ENCODE assay signal across 15 mouse cellular contexts in genomic region chr2:181397207-181397761, GRCm38 (mm10). TPM values are rescaled to one million over a fixed set of nuclear protein-coding genes. Genes with fewer than 3 reads are reported as not detected.
DNase-seq lines count a peak whose midpoint lies in the region; ATAC-seq and TF ChIP-seq lines count a peak whose summit lies in the region.
"Had no signal": no experiment of that assay in that cellular context is flagged by ENCODE, and none has a peak within 500 bp of the region (broad histone marks: within the 10 kb centered on the region; RNA-seq: fewer than 3 reads in every experiment).

No protein-coding gene starts in this region.

- in situ Hi-C loops in Patski (cut with MboI; ENCODE audit: low pct_unique_long_range_greater_than_20kb) = no loop called here

- no peak overlapping the region for H3K4me3 ChIP-seq in forebrain, embryonic 14.5 days (ENCODE audit: low read depth, low read length)
- H3K4me3 ChIP-seq in forebrain, embryonic 15.5 days = no peak overlapping the region
- no peak overlapping the region for H3K4me3 ChIP-seq in heart, adult 2 months
- H3K4me3 ChIP-seq in midbrain, embryonic 11.5 days (ENCODE audit: low read depth, low read length) = no peak overlapping the region
- no peak overlapping the region for H3K4me3 ChIP-seq in midbrain, embryonic 15.5 days
- H3K4me3 ChIP-seq in stomach, postnatal 0 days (ENCODE audit: low read depth, low read length) = no peak overlapping the region
- H3K4me3 ChIP-seq: forebrain, embryonic 13.5 days; kidney, embryonic 15.5 days; liver, embryonic 13.5 days had no signal

- no peaks in the 10 kb centered on the region for H3K9me3 ChIP-seq in forebrain, embryonic 14.5 days (replicated peaks; ENCODE audit: control insufficient read depth, low read length)
- H3K9me3 ChIP-seq in forebrain, embryonic 15.5 days = no peaks in the 10 kb centered on the region
- H3K9me3 ChIP-seq in midbrain, embryonic 11.5 days (ENCODE audit: control insufficient read depth, low read length) = no peaks in the 10 kb centered on the region
- no peaks in the 10 kb centered on the region for H3K9me3 ChIP-seq in midbrain, embryonic 15.5 days
- no peaks in the 10 kb centered on the region for H3K9me3 ChIP-seq in stomach, postnatal 0 days (ENCODE audit: control insufficient read depth, low read length)
- H3K9me3 ChIP-seq: forebrain, embryonic 13.5 days; G1E; kidney, embryonic 15.5 days; liver, embryonic 13.5 days had no signal

- no peak for DNase-seq in forebrain, embryonic 14.5 days (ENCODE audit: low spot score)
- DNase-seq in heart, postnatal 10 days = peak; percentile 22 to 37
- no peak for DNase-seq in heart, adult 2 months
- peak; percentile 28 for DNase-seq in midbrain, embryonic 11.5 days (ENCODE audit: low spot score, missing footprints)
- DNase-seq in Patski (ENCODE audit: low read depth, low spot score) = no peak
- no peak for DNase-seq in stomach, postnatal 0 days (ENCODE audit: low spot score)
- DNase-seq: cerebellum, adult 9-10 months; liver, embryonic 13.5 days; thymus, postnatal 14 days had no signal

- no peaks in the 10 kb centered on the region for H3K4me1 ChIP-seq in forebrain, embryonic 14.5 days (ENCODE audit: control insufficient read depth, insufficient read depth, low read length)
- H3K4me1 ChIP-seq in forebrain, embryonic 15.5 days = no peaks in the 10 kb centered on the region
- no peaks in the 10 kb centered on the region; the same call in 1 of the 2 replicates for H3K4me1 ChIP-seq in heart, adult 2 months (ENCODE audit: control insufficient read depth, insufficient read depth, low read length)
- H3K4me1 ChIP-seq in midbrain, embryonic 11.5 days (ENCODE audit: control insufficient read depth, insufficient read depth, low read length) = no peaks in the 10 kb centered on the region
- H3K4me1 ChIP-seq in midbrain, embryonic 15.5 days = no peaks in the 10 kb centered on the region
- H3K4me1 ChIP-seq in stomach, postnatal 0 days (replicated peaks; ENCODE audit: control insufficient read depth, insufficient read depth) = no peaks in the 10 kb centered on the region
- H3K4me1 ChIP-seq: forebrain, embryonic 13.5 days; kidney, embryonic 15.5 days had no signal

- 60% methylated on average over 5 of the region's 5 CpGs for WGBS in forebrain, embryonic 14.5 days
- 42% methylated on average over 5 of the region's 5 CpGs for WGBS in forebrain, embryonic 15.5 days
- 39% methylated on average over 5 of the region's 5 CpGs for WGBS in heart, adult 2 months
- 80% methylated on average over 5 of the region's 5 CpGs for WGBS in midbrain, embryonic 11.5 days
- WGBS in midbrain, embryonic 15.5 days = 69% methylated on average over 5 of the region's 5 CpGs
- whole genome bisulfite sequencing in stomach, postnatal 0 days = 53% methylated on average over 5 of the region's 5 CpGs

- intact Hi-C loops in heart, postnatal 10 days (cut with DNase I) = loop anchor here (10.0 kb wide), 1 partner anchor 278 kb away; the partner anchor contains the start of gene Sox18
- intact Hi-C loops in heart, adult 2 months (cut with DNase I) = no loop called here

- TF ChIP-seq EP300 in heart, adult 2 months (IDR thresholded peaks at IDR 0.05; ENCODE audit: insufficient read depth, low read depth, low read length) = no peak
- no peak for TF ChIP-seq EP300 in stomach, postnatal 0 days (optimal IDR thresholded peaks at IDR 0.05)

- no peaks in the 10 kb centered on the region; the same call in 1 of the 2 replicates for H3K36me3 ChIP-seq in forebrain, embryonic 14.5 days (ENCODE audit: control insufficient read depth, insufficient read depth, low read length)
- H3K36me3 ChIP-seq in forebrain, embryonic 15.5 days = no peaks in the 10 kb centered on the region
- H3K36me3 ChIP-seq in heart, adult 2 months (ENCODE audit: control insufficient read depth, insufficient read depth, low read length) = no peaks in the 10 kb centered on the region
- H3K36me3 ChIP-seq in midbrain, embryonic 11.5 days (ENCODE audit: control insufficient read depth, insufficient read depth, low read length) = no peaks in the 10 kb centered on the region
- H3K36me3 ChIP-seq in midbrain, embryonic 15.5 days (replicated peaks) = no peaks in the 10 kb centered on the region
- no peaks in the 10 kb centered on the region for H3K36me3 ChIP-seq in stomach, postnatal 0 days (ENCODE audit: control insufficient read depth, insufficient read depth, low read length)
- H3K36me3 ChIP-seq: G1E had no signal

- POLR2A ChIA-PET in Patski (lab: Charles Lee) = no interaction called here

- H3K27ac ChIP-seq in forebrain, embryonic 14.5 days (ENCODE audit: low read depth, low read length) = no peak overlapping the region
- H3K27ac ChIP-seq in forebrain, embryonic 15.5 days (replicated peaks) = no peak overlapping the region
- H3K27ac ChIP-seq in heart, adult 2 months = no peak overlapping the region
- H3K27ac ChIP-seq in midbrain, embryonic 11.5 days (ENCODE audit: low read depth, low read length) = no peak overlapping the region
- no peak overlapping the region for H3K27ac ChIP-seq in midbrain, embryonic 15.5 days
- no peak overlapping the region for H3K27ac ChIP-seq in stomach, postnatal 0 days (replicated peaks)
- H3K27ac ChIP-seq: forebrain, embryonic 13.5 days; kidney, embryonic 15.5 days; liver, embryonic 13.5 days had no signal

- ATAC-seq in forebrain, embryonic 14.5 days = no peak
- no peak for ATAC-seq in forebrain, embryonic 15.5 days (replicated peaks)
- no peak for ATAC-seq in midbrain, embryonic 11.5 days (ENCODE audit: low FRiP score)
- ATAC-seq in midbrain, embryonic 15.5 days (replicated peaks) = no peak
- peak; percentile 51 for ATAC-seq in Patski
- ATAC-seq in stomach, postnatal 0 days (ENCODE audit: low FRiP score, low TSS enrichment) = no peak
- ATAC-seq: forebrain, embryonic 13.5 days; inflammation-experienced regulatory T-cells, adult 6 months had no signal

- no peak for TF ChIP-seq POLR2A in heart, adult 2 months (IDR thresholded peaks at IDR 0.05; ENCODE audit: insufficient read depth, low read depth, low read length)

- H3K79me2 ChIP-seq in heart, adult 2 months (replicated peaks; ENCODE audit: control insufficient read depth, insufficient read depth, low read length) = no peaks in the 10 kb centered on the region

- no peak for TF ChIP-seq CTCF in heart, adult 2 months (IDR thresholded peaks at IDR 0.05)
- no peak for TF ChIP-seq CTCF in Patski (IDR thresholded peaks at IDR 0.05)
- no peak for TF ChIP-seq CTCF in stomach, postnatal 0 days (IDR thresholded peaks at IDR 0.05; ENCODE audit: low read depth)

- H3K27me3 ChIP-seq in forebrain, embryonic 14.5 days (replicated peaks; ENCODE audit: control insufficient read depth, insufficient read depth, low read length) = no peaks in the 10 kb centered on the region
- H3K27me3 ChIP-seq in forebrain, embryonic 15.5 days = no peaks in the 10 kb centered on the region
- no peaks in the 10 kb centered on the region for H3K27me3 ChIP-seq in heart, adult 2 months (ENCODE audit: control insufficient read depth, insufficient read depth, low read length)
- H3K27me3 ChIP-seq in midbrain, embryonic 11.5 days (ENCODE audit: control insufficient read depth, insufficient read depth, low read length) = no peaks in the 10 kb centered on the region
- no peaks in the 10 kb centered on the region for H3K27me3 ChIP-seq in midbrain, embryonic 15.5 days (replicated peaks)
- no peaks in the 10 kb centered on the region for H3K27me3 ChIP-seq in Patski
- H3K27me3 ChIP-seq in stomach, postnatal 0 days (ENCODE audit: control insufficient read depth, insufficient read depth, low read length) = no peaks in the 10 kb centered on the region
- H3K27me3 ChIP-seq: forebrain, embryonic 13.5 days; kidney, embryonic 15.5 days; liver, embryonic 13.5 days had no signal

- 0 out of 2 replicates have a peak overlapping the region, but pooled peaks have one; percentile 5 for H3K9ac ChIP-seq in forebrain, embryonic 14.5 days (ENCODE audit: low read length)
- H3K9ac ChIP-seq in forebrain, embryonic 15.5 days (replicated peaks) = no peak overlapping the region
- no peak overlapping the region for H3K9ac ChIP-seq in heart, adult 2 months (ENCODE audit: low read depth, low read length)
- H3K9ac ChIP-seq in midbrain, embryonic 11.5 days (ENCODE audit: low read length) = no peak overlapping the region
- H3K9ac ChIP-seq in midbrain, embryonic 15.5 days = no peak overlapping the region
- H3K9ac ChIP-seq in stomach, postnatal 0 days (ENCODE audit: low read length) = no peak overlapping the region
- H3K9ac ChIP-seq: forebrain, embryonic 13.5 days; kidney, embryonic 15.5 days; liver, embryonic 13.5 days had no signal

- CTCF ChIA-PET in Patski (lab: Charles Lee) = interaction anchor here (0.9 to 5.0 kb wide), 4 partner anchors 13 to 171 kb away, joined by 3 to 17 read pairs (median 10); partner anchors contain the start of gene Tpd52l2

- H3K4me2 ChIP-seq in forebrain, embryonic 14.5 days (ENCODE audit: low read length) = no peak overlapping the region
- H3K4me2 ChIP-seq in forebrain, embryonic 15.5 days (replicated peaks) = no peak overlapping the region
- no peak overlapping the region for H3K4me2 ChIP-seq in midbrain, embryonic 11.5 days
- H3K4me2 ChIP-seq in midbrain, embryonic 15.5 days = no peak overlapping the region
- no peak overlapping the region for H3K4me2 ChIP-seq in stomach, postnatal 0 days (replicated peaks; ENCODE audit: low read depth)
- H3K4me2 ChIP-seq: forebrain, embryonic 13.5 days; kidney, embryonic 15.5 days; liver, embryonic 13.5 days had no signal

RNA-seq across cellular contexts. Expression of gene Lime1, which starts 17.4 kb away (rescaled TPM):
- 27.4 and 30.3 TPM in 2 replicates for polyA plus RNA-seq in forebrain, embryonic 14.5 days (2014; fragmentation: Nextera tagmentation; extraction: Ambion mirVana)
- 45.7 and 45.9 TPM in 2 replicates for polyA plus RNA-seq in forebrain, embryonic 15.5 days (2015; fragmentation: Nextera tagmentation; extraction: Ambion mirVana)
- 1 to 10 TPM; 9.3 to 9.9 TPM for total RNA-seq in heart, postnatal 10 days (2021)
- 1 to 10 TPM; 5.0 to 5.2 TPM for total RNA-seq in heart, adult 2 months (2021)
- polyA plus RNA-seq in heart, adult 2 months (2012; rRNA removed) = 21.7 and 21.8 TPM in 2 replicates
- polyA plus RNA-seq in midbrain, embryonic 11.5 days (2014; fragmentation: Nextera tagmentation; extraction: Ambion mirVana) = 19.7 TPM in 2 replicates
- 66.3 and 71.4 TPM in 2 replicates for polyA plus RNA-seq in midbrain, embryonic 15.5 days (2015; fragmentation: Nextera tagmentation; extraction: Ambion mirVana)
- polyA plus RNA-seq in Patski (2021) = 22.7 TPM
- 8.3 and 8.8 TPM in 2 replicates for polyA plus RNA-seq in stomach, postnatal 0 days (2015; fragmentation: Nextera tagmentation; extraction: Ambion mirVana)

RNA-seq across cellular contexts. Expression of gene Arfrp1, which starts 32.1 kb away (rescaled TPM):
- polyA plus RNA-seq in forebrain, embryonic 14.5 days (2014; fragmentation: Nextera tagmentation; extraction: Ambion mirVana) = 58.6 and 63.5 TPM in 2 replicates
- 98.3 and 98.4 TPM in 2 replicates for polyA plus RNA-seq in forebrain, embryonic 15.5 days (2015; fragmentation: Nextera tagmentation; extraction: Ambion mirVana)
- total RNA-seq in heart, postnatal 10 days (2021) = 10 to 100 TPM; 38.3 to 40.4 TPM
- total RNA-seq in heart, adult 2 months (2021) = 10 to 100 TPM; 50.7 to 52.3 TPM
- 42.3 and 69.5 TPM in 2 replicates for polyA plus RNA-seq in heart, adult 2 months (2012; rRNA removed)
- polyA plus RNA-seq in midbrain, embryonic 11.5 days (2014; fragmentation: Nextera tagmentation; extraction: Ambion mirVana) = 54.2 and 60.9 TPM in 2 replicates
- polyA plus RNA-seq in midbrain, embryonic 15.5 days (2015; fragmentation: Nextera tagmentation; extraction: Ambion mirVana) = 96.4 and 99.7 TPM in 2 replicates
- 44.8 TPM for polyA plus RNA-seq in Patski (2021)
- 30.1 and 33.7 TPM in 2 replicates for polyA plus RNA-seq in stomach, postnatal 0 days (2015; fragmentation: Nextera tagmentation; extraction: Ambion mirVana)

RNA-seq across cellular contexts. Expression of gene Zgpat, which starts 32.6 kb away (rescaled TPM):
- 44.6 and 55.6 TPM in 2 replicates for polyA plus RNA-seq in forebrain, embryonic 14.5 days (2014; fragmentation: Nextera tagmentation; extraction: Ambion mirVana)
- 82.1 TPM in 2 replicates for polyA plus RNA-seq in forebrain, embryonic 15.5 days (2015; fragmentation: Nextera tagmentation; extraction: Ambion mirVana)
- 10 to 100 TPM; 19.6 to 19.7 TPM for total RNA-seq in heart, postnatal 10 days (2021)
- 10 to 100 TPM; 18.7 to 18.9 TPM for total RNA-seq in heart, adult 2 months (2021)
- 21.0 and 31.5 TPM in 2 replicates for polyA plus RNA-seq in heart, adult 2 months (2012; rRNA removed)
- 34.5 and 36.8 TPM in 2 replicates for polyA plus RNA-seq in midbrain, embryonic 11.5 days (2014; fragmentation: Nextera tagmentation; extraction: Ambion mirVana)
- polyA plus RNA-seq in midbrain, embryonic 15.5 days (2015; fragmentation: Nextera tagmentation; extraction: Ambion mirVana) = 96.4 and 103 TPM in 2 replicates
- 41.8 TPM for polyA plus RNA-seq in Patski (2021)
- polyA plus RNA-seq in stomach, postnatal 0 days (2015; fragmentation: Nextera tagmentation; extraction: Ambion mirVana) = 15.5 and 18.2 TPM in 2 replicates

Comparison
In these comparisons a context has a peak if more than half of its experiments do, and no peak if none do; other contexts are left out.
1. DNase-seq: peak in heart, postnatal 10 days (2 of 2) and midbrain, embryonic 11.5 days (single experiment); none in forebrain, embryonic 14.5 days (single experiment), heart, adult 2 months (0 of 2), Patski (single experiment) and stomach, postnatal 0 days (single experiment).